Mouse (Mus musculus) urinary bladder, postnatal 10 days (tissue): Measurements from ENCODE around the gene Phactr1.

Source experiments
- DNase-seq: peaks from one replicate; pipeline ENCODE4 v3.0.0; 2022; ENCODE audit warnings: low spot score

Phactr1 gene

DNA sequence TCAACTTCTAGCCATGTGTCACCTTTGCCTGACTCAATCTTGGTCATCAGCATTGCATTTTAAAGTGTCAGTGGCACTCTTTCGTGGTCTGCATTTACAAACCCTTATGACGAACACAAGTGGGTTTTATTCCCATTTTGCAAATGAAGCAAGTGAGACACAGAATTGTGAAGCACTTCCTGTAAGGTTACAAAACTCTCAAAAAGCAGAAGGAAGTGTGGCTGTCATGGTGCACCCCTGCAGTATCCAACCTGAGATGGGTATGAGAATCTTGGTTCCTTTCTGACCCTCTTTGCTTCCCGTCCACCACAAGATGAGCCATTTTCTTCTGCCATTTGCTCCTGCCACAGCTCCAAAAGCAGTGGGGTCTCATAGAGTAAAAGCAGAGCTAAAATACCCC lies 295.7 kb downstream of the Phactr1 start:
- no peak for DNase-seq

- DNase-seq = no peak
These were observed 296.5 kb downstream of the Phactr1 start for GRCm38 (mm10) chr13:42976967-42977366.

DNA sequence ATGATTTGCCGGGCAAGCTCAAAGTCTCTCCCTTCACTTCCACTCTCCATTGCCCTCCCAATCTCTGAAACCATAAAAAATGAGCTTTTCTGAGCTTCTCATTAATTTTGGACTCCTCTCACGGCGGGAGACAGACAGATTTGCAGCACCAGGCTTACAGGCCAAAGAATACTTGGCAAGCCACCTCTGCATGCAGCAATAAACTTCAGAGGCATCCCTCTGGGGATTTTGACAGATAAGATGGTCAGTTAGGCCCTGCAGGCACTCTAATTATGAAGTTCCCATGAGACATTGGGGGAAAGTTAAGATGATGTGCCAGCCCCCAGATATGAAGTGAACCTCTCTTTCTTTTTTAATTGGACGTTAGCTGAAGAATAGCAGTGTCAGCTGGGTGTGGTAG lies 300.2 kb downstream of the Phactr1 start:
- no peak for DNase-seq

DNA sequence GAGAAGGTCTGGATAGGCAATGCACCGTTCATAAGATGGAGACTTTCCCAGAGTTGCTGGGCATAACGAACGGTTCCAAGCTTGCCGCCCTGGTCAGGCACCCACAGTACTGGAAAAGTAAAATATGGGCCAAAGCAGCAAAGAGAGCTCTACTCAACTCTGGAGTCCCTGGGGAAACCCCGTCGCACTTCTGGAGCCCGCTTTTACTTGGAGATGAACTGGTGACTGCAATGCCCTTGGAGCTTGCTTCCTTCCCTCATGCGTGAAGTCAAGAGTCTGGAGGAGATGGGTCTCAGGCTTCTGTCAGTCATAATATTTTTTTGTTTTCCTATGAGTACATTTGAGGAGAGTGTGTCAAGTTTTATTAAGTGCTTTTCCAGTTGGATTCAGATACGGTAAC lies 302.2 kb downstream of the Phactr1 start:
- no peak for DNase-seq

DNA sequence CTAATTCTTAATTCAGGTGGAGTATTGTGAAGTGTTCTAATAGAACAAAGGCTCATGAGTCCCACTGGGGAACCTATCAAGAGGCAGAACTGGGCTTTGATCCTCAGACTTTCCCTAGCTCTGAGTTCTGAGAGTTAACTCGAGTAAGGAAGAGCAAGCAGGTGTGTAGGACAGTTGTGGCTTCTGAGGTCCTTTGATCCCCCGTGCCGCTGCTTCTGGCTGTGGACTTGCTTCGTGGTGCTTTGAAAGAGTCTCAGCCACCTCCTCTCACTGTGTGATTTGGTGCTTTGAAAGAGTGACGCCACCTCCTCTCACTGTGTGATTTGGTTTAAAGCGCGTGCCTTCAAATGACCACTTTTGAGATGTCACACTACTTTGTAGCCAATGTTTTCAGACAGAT lies 305.4 kb downstream of the Phactr1 start:
- DNase-seq = no peak

- no peak for DNase-seq
These were observed 307.6 kb downstream of the Phactr1 start for GRCm38 (mm10) chr13:42987931-42988579.

DNA sequence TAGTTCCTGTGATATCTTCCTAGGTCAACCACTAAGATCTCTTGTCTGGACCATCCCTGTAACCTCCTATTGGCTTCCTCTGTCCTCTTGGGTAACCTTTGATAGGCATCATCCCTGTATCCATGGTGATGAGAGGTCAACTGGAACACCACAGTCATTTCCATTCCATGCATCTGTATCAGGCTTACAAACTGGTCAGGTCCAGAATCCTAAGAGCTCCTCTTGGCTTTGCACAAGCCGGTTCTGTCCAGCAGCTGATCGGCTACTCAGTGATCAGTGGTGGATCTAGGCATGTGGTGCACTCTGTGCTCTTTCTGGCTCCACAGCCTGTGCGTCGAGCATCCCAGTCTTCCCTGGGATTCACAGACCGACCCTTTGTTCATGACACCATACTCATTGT lies 309.1 kb downstream of the Phactr1 start:
- no peak for DNase-seq

DNA sequence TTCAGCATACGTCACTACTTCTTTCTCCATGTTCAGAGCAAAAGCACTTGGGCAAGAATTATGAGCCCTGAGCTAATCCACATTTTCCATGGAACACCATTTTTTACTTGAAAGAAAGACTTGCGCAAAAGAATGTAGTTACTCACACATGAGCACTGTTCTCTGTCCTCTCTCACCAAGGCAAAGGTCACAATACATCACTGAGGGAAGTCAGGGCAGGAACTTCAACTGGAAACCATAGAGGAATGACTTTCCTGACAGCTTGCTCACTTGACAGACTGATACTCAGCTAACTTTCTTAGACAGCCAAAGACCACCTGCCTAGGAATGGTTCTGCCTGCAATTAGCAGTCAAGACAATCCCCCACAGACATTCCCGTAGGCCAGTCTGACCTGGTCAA lies 309.6 kb downstream of the Phactr1 start:
- no peak for DNase-seq

DNA sequence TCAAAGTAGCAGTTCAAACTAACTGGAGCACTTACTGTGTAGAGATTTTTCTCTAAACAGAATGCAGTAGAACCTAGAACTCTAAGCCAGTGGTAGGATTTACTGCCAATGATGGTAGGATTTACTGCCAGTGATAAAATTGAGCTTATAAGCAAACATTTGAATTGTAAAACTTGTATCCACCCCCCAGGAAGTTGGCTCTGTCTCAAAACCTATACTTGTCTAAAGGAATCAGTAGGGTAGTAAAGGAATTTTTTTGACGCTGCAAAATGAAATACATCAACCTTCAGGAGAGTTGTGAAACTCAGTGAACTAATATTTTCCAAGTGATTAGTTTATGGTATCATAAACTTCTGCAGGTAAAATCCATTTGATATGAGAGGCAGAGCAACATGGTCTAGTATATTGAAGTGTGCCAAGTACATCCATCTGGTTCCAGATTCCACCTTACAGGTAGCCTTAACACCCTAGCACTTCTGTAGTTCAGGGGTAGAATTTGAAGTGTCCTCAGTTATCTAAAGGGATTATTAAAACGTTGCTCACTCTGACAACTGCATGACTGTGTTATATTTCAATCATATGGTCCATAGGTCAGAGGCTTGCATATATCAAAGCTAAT lies 310.2 kb downstream of the Phactr1 start:
- no peak for DNase-seq

- DNase-seq = no peak
These were observed 310.7 kb downstream of the Phactr1 start for GRCm38 (mm10) chr13:42991164-42991563.

GRCm38 (mm10) chr13:42992306-42992705 lies 311.9 kb downstream of the Phactr1 start:
- no peak for DNase-seq

DNA sequence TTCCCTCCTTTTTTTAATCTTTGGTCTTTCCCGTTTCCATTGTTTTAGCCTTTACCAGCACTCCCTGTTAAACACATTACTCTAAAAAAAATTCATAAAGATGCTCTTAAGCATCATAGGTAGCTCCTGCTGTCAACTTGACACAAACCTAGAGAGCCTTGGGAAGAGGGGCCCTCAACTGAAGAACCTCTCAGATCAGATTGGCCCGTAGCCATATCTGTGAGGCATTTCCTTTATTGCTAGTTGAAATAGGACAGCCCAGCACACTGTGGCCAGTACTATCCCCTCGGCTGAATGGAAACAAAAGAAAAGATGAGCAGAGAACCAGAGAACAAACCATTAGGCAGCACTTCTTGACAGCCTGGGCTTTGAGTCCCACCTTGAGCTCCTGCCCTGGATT lies 313.9 kb downstream of the Phactr1 start:
- DNase-seq = no peak

DNA sequence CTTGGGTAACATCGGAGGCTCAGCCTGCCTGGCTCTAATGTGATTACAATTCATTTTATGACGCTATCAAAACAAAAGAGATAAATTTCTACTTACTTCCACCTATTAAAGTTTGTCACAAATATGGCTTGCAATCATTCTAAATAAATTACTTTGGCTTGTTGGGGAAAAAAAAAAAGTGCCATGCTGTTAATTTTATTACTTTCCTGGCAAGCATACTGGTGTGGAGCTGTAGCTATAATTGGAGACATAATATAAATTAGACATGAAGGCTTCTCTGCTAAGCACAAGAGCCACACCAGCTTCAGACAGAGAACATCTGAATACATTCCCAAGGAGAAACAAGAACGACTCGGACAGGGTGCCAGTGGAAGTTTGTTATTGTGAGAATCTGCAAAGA lies 315.8 kb downstream of the Phactr1 start:
- no peak for DNase-seq

DNA sequence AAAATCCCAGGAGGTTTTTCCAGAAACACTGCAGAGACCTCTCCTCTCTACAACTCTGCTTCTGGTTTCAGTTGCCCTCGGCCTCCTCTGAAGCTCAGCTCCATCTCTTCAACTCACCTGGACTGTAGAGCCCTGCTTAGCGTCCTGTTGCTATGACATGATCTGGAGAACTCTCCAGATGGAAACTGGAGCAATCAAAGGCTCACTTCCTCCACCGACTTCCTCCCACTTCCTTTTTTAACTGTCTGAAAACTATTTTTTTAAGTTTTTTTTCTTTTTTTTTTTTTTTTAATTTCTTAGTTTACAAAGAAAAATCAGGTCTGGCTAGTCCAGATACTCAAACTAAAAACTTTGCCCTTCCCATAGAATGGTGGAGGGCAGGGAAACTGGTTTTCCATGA lies 318.9 kb downstream of the Phactr1 start:
- DNase-seq = no peak

GRCm38 (mm10) chr13:43005131-43005579 lies 324.7 kb downstream of the Phactr1 start:
- no peak for DNase-seq

GRCm38 (mm10) chr13:43008466-43008865 lies 328.0 kb downstream of the Phactr1 start:
- DNase-seq = no peak

DNA sequence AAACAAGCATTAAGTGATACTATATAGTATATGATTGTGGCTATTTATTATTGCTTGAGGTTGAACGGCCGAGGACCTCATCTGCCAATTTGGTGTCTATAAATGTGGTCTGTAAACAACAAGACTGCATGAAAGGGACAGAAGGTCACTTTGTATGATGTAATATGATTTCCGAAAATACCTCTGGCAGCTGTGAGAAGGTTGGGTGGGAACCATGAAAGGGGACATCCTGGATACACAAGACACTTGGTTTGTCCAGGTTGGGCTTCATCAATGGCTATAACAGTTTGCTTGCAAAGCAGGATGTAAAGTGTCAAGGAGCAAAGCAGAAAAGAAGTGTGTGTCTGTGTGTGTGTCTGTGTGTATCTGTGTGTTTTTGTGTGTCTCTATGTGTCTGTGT lies 329.2 kb downstream of the Phactr1 start:
- no peak for DNase-seq

DNA sequence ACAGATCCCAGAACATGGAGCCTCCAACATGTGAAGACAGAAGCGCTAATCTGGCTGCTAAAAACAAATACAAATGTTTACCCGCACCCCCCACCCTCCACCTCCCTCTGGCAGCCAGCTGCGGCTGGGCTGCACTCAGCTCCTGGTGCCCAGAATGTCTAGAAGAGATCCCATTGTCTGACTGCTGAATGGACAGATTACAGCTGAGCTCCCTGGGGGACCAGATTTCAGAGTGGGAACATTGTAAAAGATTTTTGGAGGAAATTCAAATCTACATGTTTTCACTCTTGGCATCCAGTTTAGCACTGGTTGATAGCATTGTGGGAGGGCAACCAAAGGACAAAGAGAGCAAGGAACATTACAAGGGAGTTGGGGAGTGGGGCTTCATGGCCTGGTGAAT lies 331.1 kb downstream of the Phactr1 start:
- no peak for DNase-seq

DNA sequence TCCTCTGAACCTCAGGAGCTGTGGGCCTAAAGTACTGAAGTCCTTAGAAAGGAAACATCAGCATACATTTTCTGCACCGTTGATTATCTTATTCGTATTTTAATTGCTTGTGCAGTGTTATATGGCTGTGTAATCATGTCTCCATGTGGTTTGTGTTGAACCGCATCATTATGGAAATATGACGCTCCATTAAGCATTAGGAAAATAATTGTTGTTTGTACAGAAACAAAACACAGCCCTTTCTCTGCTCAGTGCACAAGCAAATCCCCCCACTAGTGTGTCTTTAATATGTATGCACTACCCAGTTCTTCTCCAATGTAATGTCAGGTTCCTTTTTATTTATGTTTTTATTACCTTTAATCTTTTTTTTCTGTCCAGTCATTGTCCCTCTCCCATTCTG lies 333.6 kb downstream of the Phactr1 start:
- DNase-seq = no peak

- DNase-seq = no peak
These were observed 335.3 kb downstream of the Phactr1 start for GRCm38 (mm10) chr13:43015768-43016167.

GRCm38 (mm10) chr13:43018863-43019262 lies 338.4 kb downstream of the Phactr1 start:
- DNase-seq = no peak

- DNase-seq = no peak
These were observed 340.6 kb downstream of the Phactr1 start for GRCm38 (mm10) chr13:43021031-43021430.

DNA sequence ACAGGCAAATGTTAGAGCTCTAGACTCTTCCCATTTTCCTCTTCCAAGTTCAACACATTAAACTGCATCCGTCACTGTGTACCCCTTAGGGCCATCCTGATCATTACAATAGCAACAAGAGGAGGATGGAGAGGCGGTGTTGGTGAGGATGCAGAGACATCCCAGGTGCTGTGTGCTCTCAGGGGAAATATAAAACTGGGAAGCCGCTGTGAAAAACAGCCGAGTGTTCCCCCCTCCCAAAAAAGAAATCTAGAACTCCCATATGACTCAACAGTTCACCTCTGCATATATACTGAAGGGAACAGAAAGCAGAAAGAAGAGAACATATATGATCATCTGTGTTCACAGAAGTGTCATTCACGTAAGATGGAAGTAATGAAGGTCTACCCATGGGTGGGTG lies 342.6 kb downstream of the Phactr1 start:
- DNase-seq = no peak

DNA sequence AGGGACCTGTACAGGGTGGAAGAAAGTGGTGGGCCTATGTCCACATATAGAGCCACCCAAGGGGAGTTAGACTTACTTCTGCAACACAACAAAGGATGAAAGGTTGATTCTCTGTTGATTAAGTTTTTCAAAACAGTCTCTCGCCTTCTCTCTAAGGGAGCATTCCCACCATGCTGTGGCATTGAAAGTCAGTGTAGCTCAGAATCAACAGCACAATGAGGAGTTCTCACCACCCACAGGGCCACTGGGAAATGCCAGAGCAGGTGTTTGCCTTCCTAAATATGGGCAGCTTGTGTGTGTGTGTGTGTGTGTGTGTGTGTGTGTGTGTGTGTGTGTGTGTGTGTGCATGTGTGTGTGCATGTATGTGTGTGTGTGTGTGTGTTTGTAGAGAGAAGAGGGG lies 347.1 kb downstream of the Phactr1 start:
- DNase-seq = no peak
